Mouse (Mus musculus): Measurements from ENCODE around the gene Ormdl2. TPM values are rescaled to one million over a fixed set of nuclear protein-coding genes. Genes with fewer than 3 reads are reported as not detected.

The Ormdl2 gene
- polyA plus RNA-seq, 1 experiment from 2014 or later = 54.5 TPM

- WGBS = 100% methylated on average over 1 of the region's 1 CpGs
- peaks cover 8% of the 10 kb centered on the region; the same call in 1 of the 2 replicates for H3K9me3 ChIP-seq (ENCODE audit: control insufficient read depth, low read length)
- ATAC-seq (ENCODE audit: insufficient number of reproducible peaks, low FRiP score, low TSS enrichment, low read depth) = no peak
Measured at GRCm38 (mm10) chr10:128780200-128780599, 41.2 kb downstream of the Ormdl2 start.

GRCm38 (mm10) chr10:128779011-128779795, 42.2 kb downstream of the Ormdl2 start:
- Histone ChIP-seq H3K36me3 (ENCODE audit: control insufficient read depth, insufficient read depth, low read length) (no peaks in the 10 kb centered on the region), H3K4me2 (ENCODE audit: low read depth, severe bottlenecking) (peak overlapping the region; percentile 7; the same call in 1 of the 2 replicates), H3K9ac (ENCODE audit: low read length) (no peak overlapping the region; the same call in 1 of the 2 replicates), H3K27ac (replicated peaks; ENCODE audit: low read depth, low read length) (peak overlapping the region; percentile 78), H3K4me1 (ENCODE audit: control insufficient read depth, insufficient read depth, low read length) (peaks cover 8% of the 10 kb centered on the region), H3K27me3 (ENCODE audit: control insufficient read depth, insufficient read depth, low read length) (no peaks in the 10 kb centered on the region), H3K9me3 (ENCODE audit: control insufficient read depth, low read length) (peaks cover 4% of the 10 kb centered on the region; the same call in 1 of the 2 replicates), H3K4me3 (ENCODE audit: low read depth, low read length) (no peak overlapping the region)
- 20% methylated on average over 8 of the region's 8 CpGs for WGBS
- DNase-seq (ENCODE audit: low spot score) (peak; percentile 82), ATAC-seq (ENCODE audit: insufficient number of reproducible peaks, low FRiP score, low TSS enrichment, low read depth) (peak; percentile 83)

More at GRCm38 (mm10) chr10:128780200-128780599, 41.2 kb downstream of the Ormdl2 start:
- H3K27me3 ChIP-seq (ENCODE audit: control insufficient read depth, insufficient read depth, low read length) = no peaks in the 10 kb centered on the region
- no peak overlapping the region for H3K4me2 ChIP-seq (ENCODE audit: low read depth, severe bottlenecking)
- peaks cover 8% of the 10 kb centered on the region for H3K4me1 ChIP-seq (ENCODE audit: control insufficient read depth, insufficient read depth, low read length)
- no peak overlapping the region for H3K27ac ChIP-seq (replicated peaks; ENCODE audit: low read depth, low read length)
- DNase-seq (ENCODE audit: low spot score) = no peak
- H3K9ac ChIP-seq (ENCODE audit: low read length) = no peak overlapping the region
- H3K36me3 ChIP-seq (ENCODE audit: control insufficient read depth, insufficient read depth, low read length) = no peaks in the 10 kb centered on the region
- no peak overlapping the region for H3K4me3 ChIP-seq (ENCODE audit: low read depth, low read length)

- 84% methylated on average over 2 of the region's 2 CpGs for WGBS
- no peak for ATAC-seq (ENCODE audit: insufficient number of reproducible peaks, low FRiP score, low TSS enrichment, low read depth)
- Histone ChIP-seq H3K4me1 (ENCODE audit: control insufficient read depth, insufficient read depth, low read length) (peaks cover 8% of the 10 kb centered on the region), H3K4me2 (ENCODE audit: low read depth, severe bottlenecking) (no peak overlapping the region), H3K36me3 (ENCODE audit: control insufficient read depth, insufficient read depth, low read length) (no peaks in the 10 kb centered on the region), H3K27ac (replicated peaks; ENCODE audit: low read depth, low read length) (peak overlapping the region; percentile 78; the same call in 1 of the 2 replicates), H3K4me3 (ENCODE audit: low read depth, low read length) (no peak overlapping the region), H3K27me3 (ENCODE audit: control insufficient read depth, insufficient read depth, low read length) (no peaks in the 10 kb centered on the region), H3K9ac (ENCODE audit: low read length) (no peak overlapping the region), H3K9me3 (ENCODE audit: control insufficient read depth, low read length) (no peaks in the 10 kb centered on the region)
- no peak for DNase-seq (ENCODE audit: low spot score)
Measured at GRCm38 (mm10) chr10:128778441-128778840, 43.0 kb downstream of the Ormdl2 start.

GRCm38 (mm10) chr10:128773685-128774084, 47.8 kb downstream of the Ormdl2 start:
- Histone ChIP-seq H3K4me3 (ENCODE audit: low read depth, low read length) (no peak overlapping the region), H3K9me3 (ENCODE audit: control insufficient read depth, low read length) (no peaks in the 10 kb centered on the region), H3K4me2 (ENCODE audit: low read depth, severe bottlenecking) (no peak overlapping the region), H3K27me3 (ENCODE audit: control insufficient read depth, insufficient read depth, low read length) (no peaks in the 10 kb centered on the region), H3K4me1 (ENCODE audit: control insufficient read depth, insufficient read depth, low read length) (no peaks in the 10 kb centered on the region), H3K36me3 (ENCODE audit: control insufficient read depth, insufficient read depth, low read length) (no peaks in the 10 kb centered on the region), H3K27ac (replicated peaks; ENCODE audit: low read depth, low read length) (no peak overlapping the region), H3K9ac (ENCODE audit: low read length) (no peak overlapping the region)
- WGBS = 26% methylated on average over 5 of the region's 5 CpGs
- ATAC-seq (ENCODE audit: insufficient number of reproducible peaks, low FRiP score, low TSS enrichment, low read depth) (no peak), DNase-seq (ENCODE audit: low spot score) (no peak)

- 81% methylated on average over 2 of the region's 2 CpGs for WGBS
- ATAC-seq (ENCODE audit: insufficient number of reproducible peaks, low FRiP score, low TSS enrichment, low read depth) (no peak), DNase-seq (ENCODE audit: low spot score) (no peak)
- Histone ChIP-seq H3K9me3 (ENCODE audit: control insufficient read depth, low read length) (no peaks in the 10 kb centered on the region), H3K4me1 (ENCODE audit: control insufficient read depth, insufficient read depth, low read length) (no peaks in the 10 kb centered on the region), H3K9ac (ENCODE audit: low read length) (no peak overlapping the region), H3K36me3 (ENCODE audit: control insufficient read depth, insufficient read depth, low read length) (no peaks in the 10 kb centered on the region), H3K4me2 (ENCODE audit: low read depth, severe bottlenecking) (no peak overlapping the region), H3K27ac (replicated peaks; ENCODE audit: low read depth, low read length) (no peak overlapping the region), H3K4me3 (ENCODE audit: low read depth, low read length) (no peak overlapping the region), H3K27me3 (ENCODE audit: control insufficient read depth, insufficient read depth, low read length) (no peaks in the 10 kb centered on the region)
Measured at GRCm38 (mm10) chr10:128772895-128773294, 48.5 kb downstream of the Ormdl2 start.

Other genes starting within 250 kb of the Ormdl2 start
- 7.6 and 8.1 TPM in 2 replicates for gene Erbb3, start 232.0 kb downstream of the Ormdl2 start, polyA plus RNA-seq (2014; fragmentation: Nextera tagmentation; extraction: Ambion mirVana)
- 831 and 876 TPM in 2 replicates for gene Rps26, start 194.9 kb downstream of the Ormdl2 start, polyA plus RNA-seq (2014; fragmentation: Nextera tagmentation; extraction: Ambion mirVana)
- gene Ikzf4, start 175.7 kb downstream of the Ormdl2 start, polyA plus RNA-seq (2014; fragmentation: Nextera tagmentation; extraction: Ambion mirVana) = 3.2 and 3.4 TPM in 2 replicates
- gene Suox, start 147.6 kb downstream of the Ormdl2 start, polyA plus RNA-seq (2014; fragmentation: Nextera tagmentation; extraction: Ambion mirVana) = 12.2 and 12.3 TPM in 2 replicates
- 62.4 and 62.5 TPM in 2 replicates for gene Rab5b, start 125.4 kb downstream of the Ormdl2 start, polyA plus RNA-seq (2014; fragmentation: Nextera tagmentation; extraction: Ambion mirVana)
- 0.34 and 0.87 TPM in 2 replicates for gene Pmel, start 117.5 kb downstream of the Ormdl2 start, polyA plus RNA-seq (2014; fragmentation: Nextera tagmentation; extraction: Ambion mirVana)
- gene Cdk2, start 116.6 kb downstream of the Ormdl2 start, polyA plus RNA-seq (2014; fragmentation: Nextera tagmentation; extraction: Ambion mirVana) = 151 TPM in 2 replicates
- 5.4 and 6.5 TPM in 2 replicates for gene Dgka, start 76.8 kb downstream of the Ormdl2 start, polyA plus RNA-seq (2014; fragmentation: Nextera tagmentation; extraction: Ambion mirVana)
- gene Pym1, start 73.8 kb downstream of the Ormdl2 start, polyA plus RNA-seq (2014; fragmentation: Nextera tagmentation; extraction: Ambion mirVana) = 49.4 and 52.4 TPM in 2 replicates
- 0.35 and 0.55 TPM in 2 replicates for gene Mmp19, start 30.7 kb downstream of the Ormdl2 start, polyA plus RNA-seq (2014; fragmentation: Nextera tagmentation; extraction: Ambion mirVana)
- gene Dnajc14, start 17.6 kb downstream of the Ormdl2 start, polyA plus RNA-seq (2014; fragmentation: Nextera tagmentation; extraction: Ambion mirVana) = 33.3 and 37.8 TPM in 2 replicates
- 18.9 and 22.2 TPM in 2 replicates for gene Tmem198b, start 17.3 kb downstream of the Ormdl2 start, polyA plus RNA-seq (2014; fragmentation: Nextera tagmentation; extraction: Ambion mirVana)
- 285 and 295 TPM in 2 replicates for gene Sarnp, start 4.3 kb downstream of the Ormdl2 start, polyA plus RNA-seq (2014; fragmentation: Nextera tagmentation; extraction: Ambion mirVana)
- gene Gdf11, start 70.1 kb upstream of the Ormdl2 start, polyA plus RNA-seq (2014; fragmentation: Nextera tagmentation; extraction: Ambion mirVana) = 17.5 and 18.1 TPM in 2 replicates
- 425 and 427 TPM in 2 replicates for gene Cd63, start 79.3 kb upstream of the Ormdl2 start, polyA plus RNA-seq (2014; fragmentation: Nextera tagmentation; extraction: Ambion mirVana)
- 7.7 and 7.8 TPM in 2 replicates for gene Rdh5, start 101.2 kb upstream of the Ormdl2 start, polyA plus RNA-seq (2014; fragmentation: Nextera tagmentation; extraction: Ambion mirVana)
- gene Bloc1s1, start 102.4 kb upstream of the Ormdl2 start, polyA plus RNA-seq (2014; fragmentation: Nextera tagmentation; extraction: Ambion mirVana) = 203 and 211 TPM in 2 replicates
- 0.10 and 0.12 TPM in 2 replicates for gene Itga7, start 112.2 kb upstream of the Ormdl2 start, polyA plus RNA-seq (2014; fragmentation: Nextera tagmentation; extraction: Ambion mirVana)
- gene Mettl7b, start 139.3 kb upstream of the Ormdl2 start, polyA plus RNA-seq (2014; fragmentation: Nextera tagmentation; extraction: Ambion mirVana) = not detected in 2 replicates
- gene Olfr9, start 167.8 kb upstream of the Ormdl2 start, polyA plus RNA-seq (2014; fragmentation: Nextera tagmentation; extraction: Ambion mirVana) = not detected in 2 replicates
- gene Olfr763, start 189.1 kb upstream of the Ormdl2 start, polyA plus RNA-seq (2014; fragmentation: Nextera tagmentation; extraction: Ambion mirVana) = not detected in 2 replicates
- gene Olfr764-ps1, start 218.3 kb upstream of the Ormdl2 start, polyA plus RNA-seq (2014; fragmentation: Nextera tagmentation; extraction: Ambion mirVana) = not detected in 2 replicates
- gene Olfr765, start 228.4 kb upstream of the Ormdl2 start, polyA plus RNA-seq (2014; fragmentation: Nextera tagmentation; extraction: Ambion mirVana) = not detected in 2 replicates
- gene Olfr766-ps1, start 247.3 kb upstream of the Ormdl2 start, polyA plus RNA-seq (2014; fragmentation: Nextera tagmentation; extraction: Ambion mirVana) = not detected in 2 replicates

Measured in limb, embryonic 11.5 days (tissue).